Mouse (Mus musculus): Measurements from ENCODE around the gene Bcl9.

- TF ChIP-seq CTCF (IDR thresholded peaks at IDR 0.05; ENCODE audit: low read depth) (no peak), EP300 (optimal IDR thresholded peaks at IDR 0.05) (no peak)
Observed at GRCm38 (mm10) chr3:97294334-97294733, 3.4 kb downstream of the Bcl9 start.
